Mouse (Mus musculus): Measurements from ENCODE around the gene Itgb5. TPM values are rescaled to one million over a fixed set of nuclear protein-coding genes. Genes with fewer than 3 reads are reported as not detected.

Gene Itgb5
- total RNA-seq, 4 experiments from 2014 or later: 42.5 to 81.2 (median 53.6) TPM

DNA sequence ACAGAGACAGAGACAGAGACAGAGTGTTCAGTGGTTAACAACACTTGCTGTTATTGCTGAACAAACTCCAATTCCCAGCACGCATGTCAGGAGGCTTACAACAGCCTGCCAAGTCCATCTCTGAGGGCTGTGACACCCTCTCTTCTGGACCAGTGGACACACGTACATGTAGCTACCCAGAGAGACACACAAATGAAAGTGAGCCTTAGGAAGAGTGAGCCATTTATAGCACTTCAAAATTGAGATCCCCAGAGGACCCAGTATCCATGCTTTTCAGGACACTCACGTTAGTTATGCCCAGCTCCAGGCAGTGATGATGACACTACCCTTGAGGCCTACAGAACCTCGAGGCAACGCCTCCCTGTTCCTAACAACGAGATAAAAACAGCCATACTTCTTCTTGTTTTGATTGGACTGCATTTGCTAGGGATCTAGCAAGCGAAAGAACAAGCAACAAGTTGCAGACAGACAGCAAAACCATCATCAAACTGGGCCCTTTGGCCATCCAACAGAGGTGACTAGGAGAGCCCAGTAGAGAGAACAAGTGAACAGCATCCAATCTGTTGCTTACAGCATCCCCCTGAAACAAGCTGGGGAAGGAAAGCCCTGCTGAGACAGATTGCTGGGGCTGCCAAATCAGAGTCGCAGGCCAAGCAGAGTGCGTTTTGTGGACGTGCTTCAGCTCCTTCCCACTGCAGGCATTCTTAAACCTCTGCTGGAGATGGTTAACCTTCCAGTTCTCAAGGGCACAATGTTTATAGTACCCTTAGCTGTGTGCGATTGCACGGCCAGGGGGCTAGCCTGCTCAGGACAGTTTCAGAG, 109.1 kb downstream of the Itgb5 start:
- no peak for DNase-seq (ENCODE audit: low spot score in 2 of 2)

DNA sequence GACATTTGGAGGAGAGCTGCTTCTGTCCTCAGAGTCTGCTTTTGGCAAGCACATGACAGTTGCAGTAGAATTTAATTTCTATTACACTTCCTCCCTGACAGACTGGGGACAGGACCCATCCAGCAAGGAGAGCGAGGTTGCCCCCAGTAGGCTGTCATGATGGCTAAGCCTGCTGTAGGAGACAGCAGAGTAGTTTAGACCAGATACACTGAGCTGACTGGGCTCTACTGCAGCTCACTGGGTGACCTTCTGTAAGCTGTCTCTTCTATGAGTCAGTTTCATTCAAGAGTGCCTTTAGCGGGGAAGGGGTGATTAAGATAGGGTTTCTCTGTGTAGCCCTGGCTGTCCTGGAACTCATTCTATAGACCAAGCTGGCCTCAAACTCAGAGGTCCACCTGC, 109.7 kb downstream of the Itgb5 start:
- no peak for DNase-seq (ENCODE audit: low spot score in 2 of 2)

DNA sequence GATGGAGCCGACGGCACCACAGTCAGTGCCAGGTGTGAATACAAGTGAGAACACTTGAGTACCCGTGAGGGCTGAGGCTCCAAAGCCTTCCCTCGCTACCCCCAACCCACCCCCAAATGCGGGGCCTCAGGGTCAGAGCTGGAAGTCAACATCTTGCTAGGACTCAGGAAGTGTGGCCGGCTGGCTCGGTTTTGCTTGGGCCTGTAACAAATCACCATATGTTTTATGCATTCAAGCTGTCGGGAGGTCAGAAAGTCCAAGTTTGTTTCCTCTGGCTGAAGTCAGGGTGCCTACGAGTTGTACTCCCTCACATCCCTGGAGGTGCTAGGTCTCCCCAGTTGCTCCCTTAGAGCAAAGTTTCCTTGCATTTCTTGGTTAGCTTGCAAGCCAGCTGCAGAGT, 110.2 kb downstream of the Itgb5 start:
- no peak for DNase-seq (ENCODE audit: low spot score in 2 of 2)

DNA sequence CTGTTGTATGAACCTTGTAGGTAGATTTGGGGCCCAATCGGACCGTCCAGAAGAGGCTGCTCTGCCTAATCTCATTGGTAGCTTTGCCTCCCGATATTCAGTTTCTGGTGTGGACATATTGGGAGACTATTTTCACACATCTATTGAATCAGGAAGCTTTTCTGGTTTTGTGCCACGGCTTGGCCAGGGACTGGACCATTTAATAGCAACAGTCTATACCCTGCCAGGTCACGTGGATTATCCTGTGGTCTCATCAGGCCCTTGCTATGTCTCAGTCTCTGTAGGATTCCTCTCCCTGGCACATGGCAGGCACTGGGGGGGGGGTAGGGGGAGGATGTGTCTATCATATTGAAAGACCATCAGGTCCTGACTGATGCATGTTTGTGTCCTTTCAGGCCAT, 110.6 kb downstream of the Itgb5 start:
- DNase-seq (ENCODE audit: low spot score in 2 of 2): no peak

DNA sequence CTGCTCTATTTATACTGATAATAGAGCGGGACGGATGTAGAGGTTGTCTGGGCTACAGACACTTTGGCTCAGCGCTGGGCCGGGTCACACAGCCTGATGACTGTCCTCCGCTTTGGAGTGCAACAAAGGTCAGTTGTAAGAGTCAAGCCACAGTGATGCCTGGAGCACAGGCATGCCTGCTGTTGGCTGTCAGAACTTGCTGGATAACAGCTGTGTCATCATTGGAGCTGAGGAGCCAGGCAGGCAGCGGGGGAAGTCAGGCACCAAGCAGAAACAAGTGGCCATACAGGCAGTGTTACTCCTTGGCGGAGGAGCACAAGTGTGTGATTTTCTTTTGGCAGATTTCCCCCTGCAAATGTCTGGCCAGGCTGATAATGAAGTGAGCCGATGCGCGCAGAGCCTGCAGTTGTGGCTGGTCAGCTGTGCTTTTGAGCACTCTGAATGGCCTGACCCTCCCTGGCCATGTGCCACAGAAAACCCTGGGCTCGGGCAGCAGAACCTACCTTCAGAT, 111.9 kb downstream of the Itgb5 start:
- DNase-seq (ENCODE audit: low spot score in 2 of 2): no peak

DNA sequence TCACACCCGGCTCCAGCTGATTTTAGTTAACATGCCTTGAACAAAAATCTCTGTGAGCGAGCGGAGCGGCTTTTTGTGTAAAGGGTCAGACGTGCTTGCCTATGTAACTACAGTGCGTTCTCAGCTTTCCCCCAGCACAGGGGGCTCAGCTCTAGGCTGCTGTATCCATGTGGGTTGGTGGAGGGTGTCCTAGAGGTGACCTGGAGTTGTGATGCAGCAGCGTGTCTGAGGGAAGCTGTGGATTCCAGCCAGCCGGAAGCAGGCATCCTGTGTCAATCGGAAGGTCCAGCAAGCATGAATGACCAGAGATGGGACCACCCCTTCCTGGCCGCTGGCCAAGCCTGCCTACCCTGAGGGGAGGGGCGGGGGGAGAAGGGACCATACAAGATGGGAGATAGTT, 112.9 kb downstream of the Itgb5 start:
- DNase-seq (ENCODE audit: low spot score in 2 of 2): no peak

DNA sequence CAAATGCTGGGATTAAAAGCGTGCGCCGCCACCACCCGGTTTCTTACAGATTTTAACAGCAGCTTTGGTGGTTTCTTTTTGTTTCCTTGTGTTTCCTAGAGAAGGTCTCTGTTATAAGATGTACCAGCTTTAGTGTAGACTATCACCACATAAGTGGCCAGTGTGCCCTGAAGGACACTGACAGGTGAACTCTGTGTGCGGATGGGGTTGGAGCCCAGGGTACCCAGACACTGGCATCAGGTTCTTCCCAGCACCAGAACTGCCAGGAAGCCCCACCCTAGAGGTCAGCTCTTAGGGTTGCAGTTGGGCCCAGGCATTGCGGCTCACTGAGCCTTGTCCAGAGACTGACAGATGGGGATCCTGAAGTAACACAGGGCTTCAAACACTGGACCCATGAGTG, 113.9 kb downstream of the Itgb5 start:
- no peak for DNase-seq (ENCODE audit: low spot score in 2 of 2)

DNA sequence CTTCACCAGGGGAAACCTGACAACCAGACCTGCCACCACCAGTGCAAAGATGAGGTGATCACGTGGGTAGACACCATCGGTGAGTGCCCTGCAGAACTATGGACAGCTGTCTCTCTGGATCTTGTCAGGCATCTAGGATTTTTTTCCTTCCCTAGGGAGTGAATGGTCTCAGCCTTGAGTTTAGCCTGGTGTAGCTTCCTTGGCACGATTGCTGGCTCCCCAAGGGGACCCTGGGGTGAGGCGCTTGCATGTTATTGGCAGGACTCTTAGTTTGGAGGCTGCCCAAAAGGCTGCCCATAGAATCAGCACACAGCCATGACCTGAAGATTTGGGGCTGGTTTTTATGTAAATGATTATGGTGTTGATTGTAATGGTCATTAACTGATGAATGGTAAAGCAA, 114.7 kb downstream of the Itgb5 start:
- no peak for DNase-seq (ENCODE audit: low spot score in 2 of 2)

DNA sequence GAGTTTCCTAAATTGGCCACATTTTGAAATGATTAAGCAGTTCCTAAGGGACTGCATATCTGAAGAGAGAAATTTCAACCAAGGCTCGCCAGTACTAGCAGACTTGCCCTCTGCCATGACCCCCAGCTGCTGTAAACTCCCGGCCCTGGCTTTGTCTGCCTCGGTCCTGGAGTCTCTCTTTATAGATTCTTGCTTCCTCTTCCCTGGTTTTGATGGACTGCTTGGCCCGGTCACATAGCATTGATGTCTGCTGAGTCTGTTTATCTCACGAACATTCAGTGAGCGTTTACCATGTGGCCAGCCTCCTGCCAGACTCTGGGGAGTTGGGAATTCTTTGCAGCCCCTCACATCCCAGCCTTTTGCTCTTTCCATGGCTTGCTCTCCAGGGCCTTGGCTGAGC, 115.3 kb downstream of the Itgb5 start:
- DNase-seq (ENCODE audit: low spot score in 2 of 2): no peak

DNA sequence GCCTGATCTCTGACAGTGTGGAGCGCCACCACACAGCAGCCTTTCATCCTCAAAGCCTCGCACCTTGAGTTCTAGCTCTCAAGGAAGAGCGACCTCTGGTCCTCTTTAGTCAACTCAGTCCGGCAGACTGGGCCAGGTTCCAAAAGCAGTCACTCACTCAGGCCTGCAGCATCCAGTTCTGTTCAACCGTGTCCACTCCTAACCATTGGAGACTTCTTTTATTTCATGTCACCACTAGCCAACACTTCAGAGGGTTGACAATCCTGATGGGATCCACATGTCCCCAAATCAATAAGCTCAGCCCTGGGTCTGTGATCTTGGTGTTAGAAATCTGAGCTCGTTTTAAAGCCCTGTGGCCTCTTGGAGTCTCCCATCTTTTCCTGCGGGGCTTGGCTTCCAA, 116.6 kb downstream of the Itgb5 start:
- no peak for DNase-seq (ENCODE audit: low spot score in 2 of 2)

DNA sequence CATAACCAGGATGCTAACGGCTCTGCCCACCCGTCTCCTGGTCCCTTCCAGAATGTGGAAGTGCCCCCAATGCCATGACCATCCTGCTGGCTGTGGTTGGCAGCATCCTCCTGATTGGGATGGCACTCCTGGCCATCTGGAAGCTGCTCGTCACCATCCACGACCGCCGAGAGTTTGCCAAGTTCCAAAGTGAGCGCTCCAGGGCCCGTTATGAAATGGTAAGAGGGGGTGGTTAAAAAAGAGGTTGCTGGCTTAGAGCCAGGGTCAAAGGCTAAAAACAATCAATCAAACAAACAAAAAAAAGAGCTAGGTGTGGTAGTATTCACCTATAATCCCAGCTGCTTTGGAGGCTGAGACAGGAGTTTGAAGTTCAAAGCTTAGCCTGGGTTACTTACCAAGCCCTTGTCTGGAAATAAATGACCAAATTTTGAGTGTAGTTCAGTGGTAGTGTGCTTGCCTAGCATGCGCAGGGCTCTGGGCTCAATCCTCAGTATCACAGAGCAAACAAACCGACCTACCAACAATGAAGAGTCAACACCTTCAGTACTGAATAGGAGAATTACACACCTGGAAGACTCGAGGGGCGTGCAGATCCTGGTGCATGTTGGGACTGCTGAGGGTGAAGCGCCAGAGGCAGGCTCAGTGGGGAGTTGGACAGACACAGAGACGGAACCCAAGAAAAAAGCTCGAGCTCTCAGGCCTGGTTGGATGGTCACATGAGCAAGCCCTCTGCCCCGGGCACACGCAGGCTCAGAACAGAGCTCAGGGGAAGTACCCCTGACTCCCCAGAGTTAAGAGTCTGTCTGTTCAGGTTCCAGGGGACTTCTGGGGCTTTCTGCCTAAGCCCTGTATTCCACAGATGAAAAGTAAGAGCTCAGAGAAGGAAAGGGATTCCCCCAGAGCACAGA, 118.5 kb downstream of the Itgb5 start:
- DNase-seq (ENCODE audit: low spot score in 2 of 2): no peak

DNA sequence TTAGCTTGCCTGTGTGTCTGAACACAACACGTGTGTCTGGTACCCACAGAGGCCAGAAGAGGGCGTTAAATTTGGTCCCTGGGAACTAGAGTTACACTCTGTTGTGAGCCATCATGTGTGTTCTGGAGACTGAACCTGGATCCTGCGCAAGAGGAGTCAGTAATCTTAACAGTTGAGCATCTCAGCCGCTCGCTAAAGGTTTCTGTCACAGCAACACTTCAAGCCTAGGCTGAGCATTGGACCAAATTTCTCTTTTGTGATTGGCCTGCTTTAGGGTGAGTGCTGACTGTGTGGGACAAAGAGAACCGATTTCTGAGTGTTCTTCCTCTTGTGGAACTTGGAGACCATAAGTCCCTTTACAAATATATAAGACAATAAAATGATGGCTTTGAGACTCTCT, 120.9 kb downstream of the Itgb5 start:
- DNase-seq (ENCODE audit: low spot score in 2 of 2): no peak

DNA sequence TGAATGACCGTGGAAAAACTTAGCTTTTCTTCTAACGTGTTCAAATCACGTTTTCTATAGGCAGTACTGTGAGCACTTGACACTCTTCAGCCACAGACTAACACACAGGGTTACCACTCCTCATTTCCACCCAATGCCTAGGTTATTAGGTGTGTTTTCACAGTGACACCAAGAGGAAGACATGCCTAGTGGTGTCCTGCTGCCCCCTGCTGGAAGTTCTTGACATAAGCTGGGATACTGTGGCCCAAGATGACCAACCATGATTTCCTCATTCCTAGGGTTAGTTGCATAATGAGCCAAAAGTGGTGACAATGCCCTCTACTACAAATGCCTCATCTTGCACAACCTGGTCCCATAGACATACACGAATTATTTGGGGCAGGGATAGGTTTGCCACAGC, 121.4 kb downstream of the Itgb5 start:
- peak; percentile 49 to 57 for DNase-seq (ENCODE audit: low spot score in 2 of 2)

DNA sequence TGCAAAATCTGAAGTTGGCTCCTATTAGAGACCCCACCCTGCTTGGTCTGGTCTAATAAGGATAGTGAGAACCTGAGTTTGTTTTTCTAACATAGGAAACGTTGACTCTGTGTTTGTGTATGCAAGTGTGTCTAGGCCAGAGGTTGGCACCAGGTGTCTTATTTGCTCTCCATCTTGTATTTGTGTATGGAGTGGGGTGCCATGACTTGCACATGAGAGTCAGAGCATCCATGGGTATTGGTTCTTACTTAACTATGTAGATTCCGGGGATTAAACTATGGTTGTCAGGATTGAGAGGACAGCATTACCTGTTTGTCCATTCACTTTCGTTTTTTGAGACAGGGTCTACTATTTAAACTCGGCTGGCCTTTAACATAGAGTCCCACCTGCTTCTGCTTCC, 123.5 kb downstream of the Itgb5 start:
- DNase-seq (ENCODE audit: low spot score in 2 of 2): no peak

DNA sequence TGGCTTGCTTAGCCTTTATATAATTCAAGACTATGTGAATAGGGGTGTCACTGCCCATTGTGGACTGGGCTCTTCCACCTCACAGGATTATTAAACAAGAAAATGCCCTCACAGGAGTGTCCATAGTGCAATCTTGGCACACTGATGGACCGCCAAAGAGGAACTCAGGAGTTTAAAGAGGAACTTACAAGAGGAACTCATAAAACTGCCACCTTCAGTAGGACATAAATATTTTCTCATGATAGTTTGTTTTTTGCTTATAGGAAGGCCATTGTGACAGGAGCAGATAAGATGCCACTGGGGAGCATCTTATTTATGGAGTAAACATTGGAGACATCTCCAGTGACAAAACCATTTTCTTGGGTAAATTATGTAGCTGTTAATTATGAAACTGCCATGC, 125.3 kb downstream of the Itgb5 start:
- no peak for DNase-seq (ENCODE audit: low spot score in 2 of 2)

DNA sequence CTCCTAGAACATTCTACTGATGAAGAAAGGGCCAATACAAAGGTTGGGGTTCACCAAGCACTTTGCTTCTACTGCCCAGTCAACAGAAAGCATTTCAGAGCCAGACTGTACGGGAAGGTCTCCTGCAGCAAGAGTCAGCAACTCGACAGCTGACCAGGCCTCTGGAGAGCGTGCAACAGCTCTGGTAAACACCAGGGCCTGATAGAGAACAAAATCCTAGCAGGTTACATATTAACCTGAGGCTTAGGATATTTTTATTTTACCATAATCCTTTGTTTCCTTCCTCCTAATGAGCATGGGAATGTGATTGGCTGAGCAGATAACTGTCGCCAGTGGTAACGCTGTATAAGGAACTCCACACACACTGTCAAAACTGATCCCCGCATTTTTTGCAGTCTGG, 134.0 kb downstream of the Itgb5 start:
- DNase-seq (ENCODE audit: low spot score in 2 of 2): no peak

DNA sequence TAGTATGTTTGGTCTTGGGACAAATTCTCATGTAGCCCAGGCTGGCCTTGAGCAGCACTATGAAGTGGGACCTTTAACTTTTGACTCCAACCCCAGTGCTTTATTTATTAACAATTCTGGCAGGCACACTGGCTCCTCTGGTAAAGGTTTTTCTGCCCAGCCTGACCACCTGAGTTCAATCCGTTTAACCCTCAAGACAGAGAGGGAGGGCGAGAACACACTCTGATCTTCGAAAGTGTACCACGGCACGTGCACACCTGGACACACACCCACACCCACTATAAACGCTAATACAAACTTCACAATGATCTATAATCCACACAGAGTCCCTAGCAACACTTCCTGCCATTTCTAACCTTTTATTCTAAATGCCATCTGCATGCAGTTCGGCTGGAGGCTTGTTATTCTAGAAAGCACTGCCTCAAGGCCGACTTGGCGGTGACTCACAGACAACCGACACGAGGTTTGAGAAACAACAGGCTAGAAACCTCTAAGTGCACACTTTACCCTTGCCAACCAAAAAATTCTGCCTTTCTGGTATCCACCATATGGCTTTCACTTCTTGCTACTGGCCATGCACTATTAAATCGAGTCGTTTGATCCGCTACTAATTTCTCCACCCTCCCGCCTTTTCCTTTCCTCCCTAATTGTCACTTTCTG, 136.5 kb downstream of the Itgb5 start:
- no peak for DNase-seq (ENCODE audit: low spot score in 2 of 2)

DNA sequence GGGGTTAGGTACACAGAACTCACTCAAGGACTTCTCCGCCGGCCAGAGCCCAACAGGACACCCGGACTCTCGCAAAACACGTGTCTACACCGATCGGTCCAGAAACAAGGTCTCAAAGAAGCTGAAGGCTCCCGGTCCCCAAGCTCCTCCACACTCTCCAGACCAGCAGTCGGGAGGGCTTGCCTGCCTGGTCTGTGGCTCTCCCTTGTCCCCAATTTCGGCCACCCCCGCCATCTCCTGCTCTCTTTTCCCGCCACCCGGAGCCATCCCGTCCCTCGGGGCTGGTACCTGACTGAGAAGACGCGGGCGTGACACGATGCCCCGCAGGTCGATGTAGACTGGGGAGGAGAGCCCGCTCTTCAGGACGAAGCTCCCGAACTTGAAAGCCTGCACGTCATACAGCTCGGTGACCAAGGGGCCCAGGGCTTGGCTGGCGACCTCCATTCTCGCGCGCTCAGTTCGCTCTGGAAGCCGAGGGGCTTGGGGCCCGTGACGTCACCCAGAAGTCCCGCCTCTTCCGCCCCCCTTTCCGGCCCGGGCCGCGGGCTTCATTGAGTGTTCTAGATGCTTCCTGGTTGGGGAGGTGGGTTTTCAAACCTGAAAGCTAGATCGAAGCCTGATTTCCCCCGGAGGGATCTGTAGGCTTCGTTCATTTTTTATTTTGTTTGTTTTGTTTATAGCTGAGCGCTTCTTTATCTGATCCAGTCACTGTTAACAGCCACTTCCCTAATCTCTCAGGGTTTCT, 137.2 kb downstream of the Itgb5 start, which contains the start of gene Umps:
TSS of gene Umps (minus strand) at position 501 of the 745 bp plus-strand sequence.
- peak; percentile 71 to 75 for DNase-seq (ENCODE audit: low spot score in 2 of 2)

DNA sequence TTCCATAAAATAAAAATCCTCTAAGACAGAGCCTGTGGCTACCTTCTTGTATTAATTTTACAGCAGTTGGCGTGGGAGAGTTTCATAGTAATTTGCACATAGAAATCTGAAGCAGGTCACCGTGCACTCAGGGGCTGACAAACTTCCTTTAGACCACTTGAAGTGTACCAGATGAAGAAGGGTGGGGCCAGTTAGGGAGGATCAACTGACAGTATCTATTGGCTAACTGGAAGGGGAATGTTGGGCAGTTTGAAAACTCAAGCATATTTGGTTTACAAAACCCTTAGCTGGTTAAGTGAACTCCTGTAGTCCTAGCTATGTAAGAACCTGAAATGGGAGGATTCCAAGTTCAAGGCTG, 137.8 kb downstream of the Itgb5 start:
- no peak for DNase-seq (ENCODE audit: low spot score in 2 of 2)

DNA sequence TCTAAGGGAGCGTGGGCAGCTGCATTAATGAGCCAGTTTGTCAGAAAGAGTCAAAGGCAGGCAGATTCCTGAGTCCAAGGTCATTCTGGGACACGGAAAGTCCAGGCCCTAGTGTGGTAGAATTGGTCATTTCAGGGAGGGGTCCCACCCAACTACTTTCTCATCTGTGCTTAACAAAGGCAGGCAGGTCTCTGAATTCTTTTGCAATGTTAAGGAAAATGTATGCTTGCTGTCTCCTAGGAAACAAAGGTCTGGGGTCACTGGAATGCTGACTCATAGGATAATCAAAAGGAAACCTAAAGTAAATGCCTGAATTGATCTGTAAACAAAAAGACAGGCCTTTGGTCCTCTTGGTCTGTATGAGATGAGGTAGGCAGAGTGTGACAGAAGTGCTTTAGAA, 150.4 kb downstream of the Itgb5 start:
- DNase-seq (ENCODE audit: low spot score in 2 of 2): no peak

DNA sequence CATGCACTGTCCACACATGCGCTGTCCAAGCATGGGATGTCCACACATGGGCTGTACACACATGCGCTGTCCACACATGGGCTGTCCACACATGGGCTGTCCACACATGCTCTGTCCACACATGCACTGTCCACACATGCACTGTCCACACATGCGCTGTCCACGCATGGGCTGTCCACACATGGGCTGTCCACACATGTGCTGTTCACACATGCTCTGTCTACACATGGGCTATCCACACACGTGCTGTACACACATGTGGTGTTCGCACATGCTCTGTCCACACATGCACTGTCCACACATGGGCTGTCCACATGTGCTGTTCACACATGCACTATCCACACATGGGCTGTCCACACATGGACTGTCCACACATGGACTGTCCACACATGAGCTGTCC, 154.2 kb downstream of the Itgb5 start:
- no peak for DNase-seq (ENCODE audit: low spot score in 2 of 2)
